Mouse (Mus musculus): ENCODE results near the gene Dpm3.

The Dpm3 gene

GRCm38 (mm10) chr3:89296761-89297396 is 37.7 kb downstream of the Dpm3 start:
- no peak for DNase-seq

DNA sequence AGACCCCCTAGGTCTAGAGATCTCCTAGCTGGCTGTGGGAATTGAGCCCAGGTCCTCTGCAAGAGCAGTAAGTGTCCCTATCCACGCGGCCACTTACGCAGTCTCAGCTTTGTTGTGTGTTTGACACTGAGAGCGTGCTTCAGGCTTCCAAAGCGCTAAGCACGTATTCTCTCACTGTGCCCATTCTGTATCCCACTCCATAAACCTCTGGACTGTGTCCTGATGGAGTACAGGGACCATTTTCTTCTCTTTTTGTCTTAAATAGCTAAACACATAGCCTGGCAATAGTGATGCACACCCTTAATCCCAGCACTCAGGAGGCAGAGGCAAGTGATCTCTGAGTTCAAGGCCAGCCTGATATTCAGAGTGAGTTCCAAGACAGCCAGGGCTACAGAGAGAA is 39.8 kb downstream of the Dpm3 start:
- no peak for DNase-seq

DNA sequence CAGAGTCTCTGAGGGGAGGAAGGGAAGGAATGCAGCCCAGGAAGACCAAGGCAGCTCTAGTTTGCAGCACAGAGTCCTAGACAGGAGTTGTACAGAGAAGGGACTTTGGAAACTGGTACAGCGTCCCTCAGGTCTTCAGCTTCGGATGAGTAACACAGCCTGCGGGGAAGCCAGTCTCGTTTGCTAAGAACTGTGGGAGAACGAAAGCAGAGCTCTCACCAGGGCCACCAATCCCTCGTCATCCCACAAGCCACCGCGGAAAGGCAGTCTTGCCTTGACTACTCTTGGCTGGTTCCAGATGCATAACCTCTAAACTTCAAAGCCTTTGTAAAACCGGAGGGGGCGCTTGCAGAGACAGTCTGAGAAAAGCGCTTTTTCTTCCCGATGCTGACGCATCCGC is 40.3 kb downstream of the Dpm3 start:
- DNase-seq = no peak

- no peak for DNase-seq
Observed at GRCm38 (mm10) chr3:89300071-89300470, 40.9 kb downstream of the Dpm3 start.

DNA sequence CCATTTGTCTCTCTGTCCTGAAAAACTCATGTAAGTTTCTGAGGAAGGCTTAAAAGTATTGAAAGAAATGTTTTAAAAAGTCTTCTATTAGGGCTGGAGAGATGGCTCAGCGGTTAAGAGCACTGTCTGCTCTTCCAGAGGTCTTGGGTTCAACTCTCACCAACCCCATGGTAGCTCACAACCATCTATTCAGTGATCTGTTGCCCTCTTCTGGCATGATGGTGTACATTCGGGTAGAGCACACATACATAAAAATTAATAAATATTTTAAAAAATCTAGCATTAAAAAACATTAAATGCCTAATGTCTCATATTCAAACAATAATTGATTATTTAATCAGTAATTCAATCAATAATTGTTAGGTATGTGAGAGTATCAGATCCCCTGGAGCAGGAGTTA is 41.4 kb downstream of the Dpm3 start:
- no peak for DNase-seq

DNA sequence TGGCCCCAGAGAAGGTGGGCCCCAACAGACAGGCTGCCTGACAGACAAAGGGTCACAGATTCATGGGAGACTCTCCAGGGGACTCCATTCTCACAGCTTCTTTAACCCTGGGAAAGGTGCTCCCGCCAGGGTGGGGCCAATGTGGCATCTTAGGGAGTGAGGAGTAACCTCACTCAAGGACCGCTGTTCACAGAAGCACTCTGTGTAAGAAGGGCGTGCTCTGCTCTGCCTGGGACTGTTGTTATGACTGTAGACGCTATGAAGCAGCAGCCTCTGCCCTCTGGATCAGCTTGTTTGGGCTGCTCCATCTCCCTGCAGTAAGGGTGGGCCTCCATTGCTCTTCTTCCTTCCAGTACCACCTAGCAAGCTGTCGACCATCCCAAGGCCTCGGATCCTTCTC is 45.3 kb downstream of the Dpm3 start:
- no peak for DNase-seq

- DNase-seq = no peak
Observed at GRCm38 (mm10) chr3:89305105-89305504, 45.9 kb downstream of the Dpm3 start.

DNA sequence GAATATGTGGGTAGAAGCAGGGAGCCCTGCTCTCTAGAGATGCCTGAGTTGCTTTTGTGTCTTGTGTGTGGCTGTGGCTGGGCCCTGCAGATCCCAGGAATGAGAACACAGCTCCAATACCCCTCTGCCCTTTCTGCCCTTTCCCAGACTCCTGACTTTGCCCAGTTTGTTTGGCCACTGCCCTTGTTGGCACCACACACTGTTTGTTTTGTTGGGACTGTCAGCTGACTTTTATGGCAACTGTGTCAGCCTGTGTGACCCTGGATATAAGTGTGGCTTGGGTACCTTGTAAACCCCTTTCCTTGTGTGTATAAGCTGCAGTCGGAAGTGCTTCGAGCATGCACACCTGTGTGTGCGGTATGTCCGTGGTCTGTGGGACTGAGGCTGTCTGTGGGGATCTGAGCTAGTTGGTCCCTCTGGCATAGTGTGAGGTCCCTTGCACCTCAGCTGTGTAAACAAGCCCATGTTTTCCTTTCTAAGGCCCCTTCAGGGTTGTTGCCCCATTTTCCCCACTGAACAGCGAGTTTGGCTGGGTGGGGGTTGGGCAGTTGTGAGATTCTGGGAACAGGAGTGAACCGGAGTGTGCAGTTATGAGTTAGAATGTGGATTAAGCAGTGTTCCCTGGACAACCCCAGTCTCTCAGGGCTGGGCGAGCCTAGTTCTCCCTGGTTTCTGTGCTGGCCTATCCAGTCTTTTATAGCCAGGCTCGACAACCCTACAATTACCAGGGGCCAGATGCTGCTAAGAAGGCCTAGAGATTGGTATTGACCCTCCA is 46.6 kb downstream of the Dpm3 start:
- DNase-seq = no peak

DNA sequence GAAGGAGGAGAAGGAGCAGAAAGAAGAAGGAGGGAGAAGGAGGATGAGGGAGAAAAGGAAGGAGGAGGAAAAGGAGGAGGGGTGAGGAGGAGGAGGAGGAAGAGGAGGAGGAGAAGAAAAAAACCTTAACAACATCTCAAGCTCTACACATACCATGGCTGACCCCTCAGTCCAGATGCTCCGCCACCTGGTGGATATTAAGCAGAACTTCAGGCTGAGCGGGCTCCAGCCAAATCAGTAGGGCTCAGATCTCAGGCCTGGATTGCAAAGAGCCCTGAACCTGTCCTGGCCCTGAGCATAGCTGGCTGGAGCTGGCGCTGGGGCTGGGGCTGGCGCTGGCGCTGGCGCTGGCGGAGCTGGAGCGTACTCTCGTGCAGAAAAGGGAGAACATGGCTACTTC is 48.9 kb downstream of the Dpm3 start:
- DNase-seq = peak; percentile 69 to 70

- DNase-seq = no peak
Observed at GRCm38 (mm10) chr3:89314340-89314739, 55.2 kb downstream of the Dpm3 start.

DNA sequence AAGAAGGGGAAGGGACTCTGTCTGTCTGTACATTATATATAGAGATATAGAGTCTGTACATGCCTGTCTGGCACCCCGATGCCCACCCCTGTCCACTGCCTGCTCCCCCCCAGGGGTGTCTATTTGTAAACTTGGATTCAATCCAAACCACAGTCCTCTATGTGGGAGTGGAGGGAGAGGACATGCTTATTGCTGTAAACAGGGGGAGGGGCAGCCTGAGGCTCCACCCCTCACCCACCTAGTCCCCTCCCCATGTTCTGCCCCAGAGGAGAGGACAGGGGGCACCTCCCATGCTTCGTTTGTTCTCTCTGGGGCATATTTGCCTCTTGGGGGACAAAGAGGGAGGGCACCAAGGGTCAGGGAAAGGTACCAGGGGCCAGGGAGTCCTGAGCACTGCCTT is 55.6 kb downstream of the Dpm3 start:
- DNase-seq = no peak

DNA sequence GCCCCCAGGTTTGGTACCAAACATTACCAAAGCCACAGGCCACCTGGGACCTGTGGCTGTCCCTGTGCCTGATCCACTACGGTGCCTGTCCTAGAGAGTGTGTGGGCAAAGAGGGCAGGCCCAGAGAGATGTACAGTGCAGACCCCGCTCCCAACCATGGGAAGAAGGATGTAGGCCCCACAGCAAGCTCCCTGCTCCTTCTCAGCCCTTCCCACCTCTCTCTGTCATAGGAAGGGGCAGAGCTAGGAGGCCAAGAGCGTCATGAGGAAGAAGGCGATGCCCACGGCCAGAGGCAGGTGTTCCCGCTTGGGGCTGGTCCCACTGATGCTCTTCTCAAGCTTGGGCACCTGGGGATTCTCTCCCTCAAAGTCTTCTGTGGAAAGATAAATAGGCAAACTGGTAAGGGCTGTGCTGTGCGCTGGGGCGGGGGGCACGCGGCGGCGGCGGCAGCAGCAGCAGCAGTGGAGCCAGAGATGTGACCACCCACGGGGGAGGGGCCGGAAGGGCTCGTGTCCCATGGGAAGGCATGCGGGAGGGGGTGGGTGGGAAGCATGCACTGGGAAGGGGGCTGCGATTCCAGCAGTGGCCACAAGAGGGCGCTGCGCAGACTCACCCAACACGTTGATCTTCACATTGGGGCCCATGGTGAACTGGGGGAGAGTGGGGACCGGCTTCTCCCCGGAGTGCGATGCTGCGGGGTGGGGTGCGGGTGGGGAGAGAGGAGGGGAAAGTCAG is 56.2 kb downstream of the Dpm3 start:
- DNase-seq = peak; percentile 64 to 81

DNA sequence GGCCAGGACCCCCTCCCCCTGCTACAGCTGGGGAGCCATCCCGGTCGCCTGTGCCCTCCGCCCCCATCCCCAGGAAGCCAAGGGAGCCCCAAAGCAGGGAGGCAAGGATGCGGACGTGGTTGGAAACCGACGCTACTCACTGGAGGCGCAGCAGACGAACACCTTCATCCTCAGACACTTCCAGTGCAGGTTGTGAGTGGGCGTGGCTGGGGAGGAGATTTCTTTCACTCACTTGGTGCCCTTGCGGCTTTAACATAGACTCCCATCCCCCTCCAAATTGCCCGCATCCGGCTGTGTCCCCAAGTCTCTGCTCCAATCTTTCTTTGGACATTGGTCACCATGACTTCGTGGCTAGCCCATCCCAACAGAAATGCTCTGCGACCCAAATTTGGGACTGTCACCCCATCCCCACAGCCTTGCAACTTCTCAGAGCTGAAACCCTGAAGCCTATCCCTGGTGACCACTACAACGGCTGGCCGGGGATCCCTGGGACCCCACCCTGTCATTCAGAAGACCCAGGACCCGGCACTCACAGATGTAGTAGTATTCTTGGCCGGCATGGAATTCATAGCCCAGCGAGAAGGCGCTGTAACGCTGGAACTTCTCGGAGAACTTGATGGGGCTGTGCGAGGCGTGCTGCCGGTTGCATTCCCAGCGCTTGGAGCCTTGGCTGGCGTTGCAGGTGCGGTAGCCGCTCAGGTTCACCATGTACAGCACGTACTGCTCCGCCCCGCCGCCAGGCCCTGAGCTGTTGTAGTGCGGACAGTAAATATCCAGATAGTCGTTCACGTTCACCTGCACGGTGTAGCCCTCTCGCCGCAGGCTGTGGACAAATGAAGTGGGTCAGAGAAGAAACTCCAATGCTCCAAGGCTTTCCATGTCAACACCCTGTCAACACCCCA is 57.0 kb downstream of the Dpm3 start:
- DNase-seq = peak in 1 of 2 experiments; percentile 29

All from cerebellum, adult 18-20 months (tissue).